Mouse (Mus musculus) kidney, adult 11 months (tissue): ENCODE measurements around the gene Cbx3.

ENCODE experiments used
- DNase-seq: peaks from one replicate; pipeline ENCODE4 v3.0.0; 2022

Cbx3 gene

DNA sequence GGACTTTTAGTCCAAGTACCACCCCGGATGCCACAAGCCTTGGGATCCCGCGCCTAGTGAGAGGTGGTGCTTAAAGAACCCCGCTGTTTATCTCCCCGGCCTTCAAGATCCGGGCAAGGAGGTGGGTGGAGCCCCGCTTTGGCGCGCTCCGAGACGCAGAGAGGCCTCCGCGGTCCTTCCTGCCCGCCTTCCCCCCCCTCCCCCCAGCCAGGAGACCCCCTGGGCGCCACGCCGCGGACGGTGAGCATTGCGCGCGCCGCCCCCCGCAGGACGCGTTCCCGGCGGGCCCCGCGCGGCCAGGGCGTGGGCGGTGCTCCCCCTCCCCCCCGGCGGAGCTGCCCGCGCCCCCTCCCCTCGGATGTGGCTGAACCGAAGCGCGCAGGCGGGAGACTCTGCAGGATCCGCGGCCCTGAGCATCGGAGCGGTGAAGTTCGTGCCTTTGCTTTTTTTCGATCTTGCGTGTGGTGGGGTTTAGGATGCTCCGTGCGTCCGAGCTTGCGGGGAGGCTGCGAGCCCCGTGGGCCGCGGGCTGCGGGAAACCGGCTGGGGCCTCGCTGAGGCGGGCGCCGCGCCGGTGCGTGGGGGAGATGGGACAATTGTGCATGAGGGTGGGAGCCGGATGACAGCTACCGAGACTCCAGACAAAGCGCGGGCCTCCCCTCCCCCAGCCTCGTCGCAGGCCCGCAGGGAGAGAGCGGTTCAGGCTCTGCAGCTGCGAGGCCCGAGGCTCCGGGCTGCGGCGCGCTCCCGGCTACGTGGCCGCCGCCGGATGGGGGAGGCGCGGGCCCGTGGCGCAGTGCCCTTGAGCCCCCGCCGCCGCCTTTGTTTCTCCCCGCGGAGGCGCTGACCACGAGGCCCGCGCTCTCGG is at the start of gene Cbx3:
Gene Cbx3, plus strand, starts transcription at position 50 of the 868 bp plus-strand sequence.
- peak; percentile 64 for DNase-seq

DNA sequence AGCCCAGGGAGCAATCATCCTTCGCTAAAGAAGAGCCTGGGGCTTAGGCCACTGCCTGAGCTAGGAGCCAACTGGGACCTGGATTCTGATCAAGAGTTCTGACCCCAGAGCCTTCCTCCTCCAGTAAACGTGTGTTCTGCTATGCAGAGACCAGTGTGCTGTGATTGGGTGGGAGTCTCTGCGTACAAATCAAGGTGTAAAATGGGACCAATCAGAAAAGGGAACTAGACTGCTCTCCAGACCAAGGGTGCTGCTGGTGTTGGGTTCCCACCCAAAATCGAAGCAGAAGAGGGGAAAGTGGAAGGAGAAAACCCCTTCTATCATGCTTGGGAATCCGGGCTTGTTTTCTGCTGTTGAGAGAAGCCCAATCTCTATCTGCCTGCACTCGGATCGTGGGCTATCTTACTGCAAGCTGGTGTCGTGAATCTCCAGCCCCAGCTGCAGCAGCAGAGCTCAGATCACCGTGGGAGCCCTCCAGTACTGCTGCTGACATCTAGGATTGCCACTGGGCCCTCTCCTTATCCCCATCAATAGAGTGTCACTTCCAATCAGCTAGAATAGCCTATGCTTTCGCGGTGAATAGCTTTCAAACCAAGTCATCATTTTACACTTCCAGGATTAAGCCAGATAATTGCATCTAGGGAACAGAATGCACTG is 46.6 kb upstream of the Cbx3 start:
- DNase-seq: no peak

DNA sequence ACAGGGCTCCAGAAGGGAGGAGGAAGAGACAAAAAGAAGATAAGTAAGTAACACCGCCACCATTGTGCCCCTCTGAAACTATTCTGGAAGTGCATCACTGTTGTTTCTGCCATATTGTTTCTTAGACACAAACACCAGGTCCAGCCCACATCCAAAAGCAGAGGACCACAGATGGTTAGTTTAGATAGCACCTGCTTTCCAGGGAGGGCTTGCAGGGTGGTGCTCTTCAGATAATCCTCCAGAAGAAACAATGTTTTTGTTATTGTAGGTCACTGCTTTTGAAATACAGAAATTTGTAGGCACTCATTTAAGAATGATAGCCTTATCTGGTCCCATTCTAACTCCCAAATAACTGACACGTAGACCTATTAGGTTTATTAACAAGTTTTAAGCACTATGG is 45.6 kb upstream of the Cbx3 start:
- no peak for DNase-seq

DNA sequence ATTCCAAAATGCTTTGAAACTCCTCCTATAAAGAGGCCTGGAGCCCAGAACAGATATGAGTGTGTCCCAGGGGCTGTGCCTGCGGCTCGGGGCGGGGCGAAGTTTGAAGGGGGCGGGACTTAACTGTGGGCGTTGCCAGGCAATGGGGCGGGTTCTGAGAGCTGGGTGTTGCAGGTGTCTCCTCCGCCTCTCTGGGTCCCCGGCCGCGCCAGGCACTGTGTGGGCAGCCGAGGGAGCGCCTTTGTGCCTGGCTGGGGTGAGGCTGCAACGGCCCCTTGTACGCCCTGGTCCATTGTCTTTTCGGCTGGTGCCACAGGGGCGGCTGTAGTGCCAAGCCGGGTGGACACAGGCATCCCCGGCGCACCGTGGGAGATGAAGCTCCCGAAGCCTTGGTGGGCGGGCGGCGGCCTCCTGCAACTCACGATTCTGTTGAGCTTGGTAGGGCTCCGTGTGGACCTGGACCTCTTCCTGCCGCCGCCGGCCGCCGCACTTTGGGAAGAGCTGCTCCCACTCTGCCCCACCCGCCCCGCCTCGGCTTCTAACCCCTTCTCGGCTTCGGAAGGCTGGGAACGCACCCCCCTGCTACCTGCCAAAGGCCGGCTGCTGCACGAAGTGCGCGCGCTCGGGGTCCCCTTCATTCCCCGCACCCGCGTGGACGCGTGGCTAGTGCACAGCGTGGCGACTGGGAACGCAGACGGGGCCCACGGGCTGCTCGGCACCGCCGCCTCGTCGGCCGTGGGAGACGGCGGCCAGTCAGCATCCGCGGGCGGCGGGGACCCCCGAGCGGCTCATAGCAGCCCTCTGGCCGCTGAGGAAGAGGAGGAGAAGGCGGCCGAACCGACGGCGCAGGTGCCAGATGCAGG is 37.4 kb upstream of the Cbx3 start, which contains the start of gene Nfe2l3:
Gene Nfe2l3, plus strand, starts transcription at position 136 of the 863 bp plus-strand sequence.
- peak; percentile 17 for DNase-seq

DNA sequence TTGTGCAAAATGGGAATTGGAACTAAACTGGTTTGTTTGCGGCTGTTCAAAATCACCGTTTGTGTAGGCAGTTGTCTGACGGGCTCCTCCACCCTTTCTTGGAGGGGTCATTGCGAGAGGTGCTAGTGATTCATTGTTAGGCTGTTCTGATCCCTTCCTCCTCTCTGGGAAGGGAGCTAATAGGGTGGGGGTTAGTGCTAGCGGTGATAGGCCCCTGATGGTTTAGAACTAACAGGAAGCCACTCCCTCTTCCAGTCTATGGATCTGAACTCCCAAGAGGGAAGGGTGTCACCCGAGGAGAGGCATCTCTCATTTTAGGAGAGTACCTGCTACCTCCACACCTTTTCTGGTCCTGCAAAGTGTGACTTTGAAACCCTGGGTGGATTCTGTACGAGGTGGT is 35.9 kb upstream of the Cbx3 start:
- no peak for DNase-seq

DNA sequence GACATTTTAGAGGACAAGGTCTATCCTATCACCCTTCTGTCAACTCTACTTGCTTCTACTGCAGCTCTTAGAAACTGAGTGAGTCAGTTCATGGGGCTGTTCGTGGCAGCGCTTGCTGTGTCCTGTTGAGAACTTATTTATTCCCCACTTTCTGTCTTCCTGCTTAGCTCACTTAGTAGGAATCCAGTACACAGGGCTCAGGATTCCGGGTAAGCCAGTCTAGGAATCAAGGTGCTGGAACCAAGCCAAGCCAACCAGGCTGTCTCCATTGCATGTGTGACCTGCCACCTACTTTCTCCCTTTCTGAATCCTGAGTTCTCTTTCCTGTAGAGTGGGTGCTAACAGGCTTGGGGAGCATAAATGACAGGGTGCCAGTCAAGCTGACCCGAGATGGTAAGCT is 32.5 kb upstream of the Cbx3 start:
- DNase-seq: no peak

DNA sequence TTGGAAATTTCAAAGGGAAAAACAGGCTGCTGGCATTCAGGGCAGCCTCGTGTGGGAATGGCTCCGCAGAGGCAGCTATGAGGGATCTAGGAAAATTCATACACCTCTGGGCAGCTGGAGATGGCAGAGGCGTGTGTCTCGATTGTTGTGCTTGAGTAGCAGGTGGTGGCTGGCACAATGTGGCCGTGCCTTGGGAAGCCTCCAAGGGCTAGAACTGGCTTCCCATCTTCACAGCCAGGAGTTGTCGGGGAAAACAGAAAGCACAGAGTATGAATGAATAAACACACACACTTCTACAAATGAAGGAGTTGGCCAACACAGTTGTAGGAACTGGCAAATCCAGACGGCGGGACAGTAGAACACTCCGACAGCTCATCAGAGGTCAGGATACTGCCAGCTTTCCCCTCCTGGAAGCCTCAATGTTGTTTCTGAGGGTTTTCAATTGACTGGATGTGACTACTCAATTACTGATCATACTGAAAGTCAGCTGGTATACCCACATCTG is 31.3 kb upstream of the Cbx3 start:
- no peak for DNase-seq

DNA sequence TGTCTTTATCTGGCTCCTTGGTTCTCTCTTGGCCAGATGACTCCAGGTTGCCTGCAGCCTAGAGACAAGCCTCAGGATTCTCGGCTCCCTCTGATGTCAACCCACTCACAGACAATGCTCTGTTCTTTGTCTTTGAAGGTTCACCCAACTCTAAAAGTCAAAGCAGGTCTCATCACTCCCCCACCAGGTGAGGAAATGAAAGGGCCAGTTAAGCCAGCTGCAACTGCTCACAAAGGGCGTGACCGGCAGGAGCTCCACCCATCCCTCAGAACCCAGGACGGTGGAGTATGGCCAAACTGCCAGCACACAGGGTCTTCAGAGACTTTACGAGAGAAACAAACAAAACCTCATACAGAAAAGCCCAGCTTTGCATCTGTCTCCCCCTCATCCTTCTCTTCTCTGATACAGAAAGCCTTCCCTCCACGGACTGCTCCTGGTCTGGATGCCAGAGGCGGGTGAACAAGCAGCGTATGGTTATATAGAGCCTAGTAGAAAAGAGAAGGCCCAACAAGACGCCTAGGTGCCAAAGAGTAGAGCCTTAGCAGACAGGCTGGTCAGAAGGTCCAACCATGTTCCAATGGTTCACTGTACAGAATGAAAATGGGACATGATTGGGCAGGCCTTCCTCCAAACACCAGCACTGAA is 27.8 kb upstream of the Cbx3 start:
- DNase-seq: no peak

DNA sequence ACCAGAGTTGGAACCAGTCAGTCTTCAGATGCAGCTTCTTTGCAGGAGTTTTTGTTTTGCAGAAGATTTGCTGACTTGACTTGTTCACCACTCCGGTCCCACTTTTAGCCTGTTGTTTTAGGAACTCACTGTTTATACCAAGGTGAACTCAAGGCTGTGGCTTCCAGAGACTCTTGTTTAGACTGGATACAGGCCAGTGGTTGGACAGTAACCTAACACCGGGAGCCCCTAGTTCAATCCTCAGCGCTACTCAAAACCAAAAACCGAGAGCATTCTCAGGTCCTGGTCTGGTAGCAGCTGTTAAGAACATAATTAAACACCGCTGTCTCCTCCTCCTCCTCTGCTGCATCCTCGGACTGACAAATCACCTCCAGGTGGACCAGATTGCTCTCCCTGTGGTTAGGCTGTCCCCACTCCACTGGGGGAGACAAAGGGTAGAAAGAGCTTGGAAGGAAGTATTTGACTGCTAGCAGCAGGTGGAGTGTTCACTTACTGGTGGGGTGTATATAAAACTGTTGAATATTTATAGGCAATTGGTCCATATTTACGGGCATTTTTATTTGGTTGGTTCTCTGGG is 17.1 kb upstream of the Cbx3 start:
- DNase-seq: no peak

DNA sequence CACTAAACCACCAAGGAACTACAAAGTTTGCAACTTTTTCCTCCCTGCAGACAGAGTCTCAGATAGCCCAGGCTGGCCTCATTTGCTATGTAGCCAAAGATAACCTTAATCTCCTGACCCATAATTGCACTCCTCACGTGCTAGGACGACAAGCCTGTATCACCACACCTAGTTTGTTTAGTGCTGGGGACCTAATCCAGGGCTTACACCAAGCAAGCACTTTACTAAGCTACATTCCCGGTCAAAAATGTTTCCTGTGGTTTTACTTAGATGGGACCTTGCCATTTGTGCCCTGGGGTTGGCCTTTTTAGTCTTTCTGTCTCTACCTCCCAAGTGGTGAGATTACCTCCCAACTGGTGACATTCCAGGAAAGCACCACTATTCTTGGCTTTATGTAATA is 15.2 kb upstream of the Cbx3 start:
- no peak for DNase-seq

DNA sequence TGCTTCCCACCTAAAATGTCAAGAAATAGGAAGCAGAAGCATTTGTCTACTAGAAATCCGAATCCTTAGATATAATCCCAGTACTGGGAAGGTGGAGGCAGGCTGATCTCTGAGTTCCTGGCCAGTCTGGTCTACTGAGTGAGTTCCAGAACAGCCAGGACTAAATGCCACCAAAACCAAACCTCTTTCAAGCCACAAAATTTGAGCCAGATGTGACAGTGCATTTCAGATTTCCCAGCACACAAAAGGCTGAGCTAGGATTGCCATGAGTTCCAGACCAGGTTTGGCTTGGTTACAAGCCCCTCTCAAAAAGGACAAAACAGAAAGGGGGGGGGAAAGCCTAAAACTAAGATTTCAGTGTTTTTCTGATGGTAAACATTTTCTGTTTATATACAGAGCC is 14.0 kb upstream of the Cbx3 start:
- no peak for DNase-seq

DNA sequence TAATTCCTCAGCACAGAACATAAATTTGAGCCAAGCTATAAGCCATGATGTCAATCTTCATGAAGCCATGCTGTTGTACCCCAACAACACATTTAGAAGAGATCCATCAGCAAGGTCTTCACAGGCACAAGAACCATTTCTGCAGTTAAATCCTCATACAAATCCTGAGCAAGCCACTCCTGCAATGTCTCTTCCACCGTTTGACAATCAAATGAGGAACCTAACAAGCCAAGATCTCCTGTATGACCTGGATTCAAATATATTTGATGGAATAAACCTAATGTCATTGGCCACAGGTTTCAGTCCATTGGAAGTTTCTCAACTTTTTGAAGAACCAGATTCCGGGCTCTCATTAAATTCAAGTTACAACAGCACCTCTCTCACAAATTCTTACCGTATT is 12.9 kb upstream of the Cbx3 start:
- no peak for DNase-seq

DNA sequence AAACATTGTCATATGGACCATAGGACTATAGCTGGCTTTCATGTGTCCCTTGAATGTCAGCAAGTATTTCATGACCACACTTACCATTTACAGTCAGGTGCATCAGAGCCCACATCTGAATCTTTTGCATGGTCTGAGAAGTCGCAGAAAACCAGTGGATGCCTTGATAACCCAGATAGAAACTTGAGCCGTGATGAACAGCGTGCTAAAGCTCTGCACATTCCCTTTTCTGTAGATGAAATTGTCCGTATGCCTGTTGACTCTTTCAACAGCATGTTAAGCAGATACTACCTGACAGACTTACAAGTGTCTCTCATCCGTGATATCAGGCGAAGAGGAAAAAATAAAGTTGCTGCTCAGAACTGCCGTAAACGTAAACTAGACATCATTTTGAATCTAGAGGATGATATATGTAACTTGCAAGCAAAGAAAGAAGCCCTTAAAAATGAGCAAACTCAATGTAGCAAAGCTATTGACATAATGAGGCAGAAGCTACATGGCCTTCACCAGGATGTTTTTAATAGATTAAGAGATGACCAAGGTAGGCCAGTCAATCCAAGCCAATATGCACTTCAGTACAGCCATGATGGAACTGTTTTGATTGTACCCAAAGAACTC is 12.3 kb upstream of the Cbx3 start:
- DNase-seq: no peak

DNA sequence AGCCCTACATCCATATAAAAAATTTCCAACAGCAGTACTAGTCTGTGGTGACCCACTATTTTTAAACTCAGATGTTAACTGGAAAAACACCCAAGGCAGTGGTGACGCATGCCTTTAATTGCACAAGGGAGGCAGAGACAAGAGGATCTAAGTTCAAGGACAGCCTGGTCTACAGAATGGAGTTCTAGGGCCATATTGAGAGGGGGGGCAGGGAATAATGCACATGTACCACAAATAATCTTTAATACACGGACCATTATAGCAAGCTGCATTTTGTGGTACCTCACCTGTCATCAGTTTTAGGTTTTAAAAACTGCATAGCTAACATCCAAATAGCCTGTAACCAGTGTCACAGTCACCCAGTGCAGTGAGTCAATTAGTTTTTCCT is 11.2 kb upstream of the Cbx3 start:
- DNase-seq: no peak

DNA sequence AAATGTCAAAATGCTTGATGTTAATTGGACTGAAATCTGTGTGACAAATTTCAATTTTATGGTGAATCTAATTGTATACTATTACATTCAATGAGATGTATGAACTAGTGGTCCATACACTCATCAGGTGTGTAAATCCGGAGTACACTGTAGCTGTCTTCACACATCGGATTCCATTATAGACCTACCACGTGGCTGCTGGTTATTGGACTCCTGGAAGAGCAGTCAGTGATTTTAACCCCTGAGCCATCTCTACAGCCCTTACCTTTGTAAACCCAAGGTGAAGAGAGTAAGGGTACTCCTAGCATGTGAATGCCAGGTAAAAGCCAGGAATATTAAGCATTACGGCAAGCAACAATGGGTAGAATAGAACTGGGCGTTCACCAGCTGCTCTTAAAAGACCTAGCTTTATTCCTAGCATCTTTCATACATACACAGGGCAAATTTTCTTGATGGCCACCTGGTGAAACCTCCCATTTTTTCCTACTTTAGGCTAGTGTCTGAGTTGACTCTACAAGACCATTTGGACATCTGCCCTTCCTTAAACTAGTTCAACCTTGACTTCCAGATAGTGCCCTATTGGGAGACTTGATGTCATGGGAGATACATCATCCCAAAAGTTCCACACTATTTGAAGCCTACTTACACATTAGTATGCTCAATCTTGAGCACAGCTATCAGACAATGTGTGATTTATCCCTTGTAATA is 10.7 kb upstream of the Cbx3 start:
- DNase-seq: no peak

DNA sequence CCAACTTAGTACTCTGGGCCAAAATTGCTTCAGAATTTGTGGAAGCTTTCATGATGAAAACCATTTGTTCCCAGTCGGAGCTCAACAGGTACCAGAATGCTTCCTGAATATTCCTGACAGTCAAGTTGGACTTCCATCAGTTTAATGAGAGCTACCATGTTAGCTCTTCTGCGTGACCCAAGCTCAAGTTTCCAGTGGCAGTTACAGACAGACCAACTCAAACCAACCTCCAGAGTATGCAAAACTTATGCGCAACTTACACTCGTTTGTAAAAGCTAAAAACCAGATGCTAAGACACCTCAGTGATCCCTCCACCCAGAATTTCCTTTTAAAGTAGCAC is 10.2 kb upstream of the Cbx3 start:
- no peak for DNase-seq

DNA sequence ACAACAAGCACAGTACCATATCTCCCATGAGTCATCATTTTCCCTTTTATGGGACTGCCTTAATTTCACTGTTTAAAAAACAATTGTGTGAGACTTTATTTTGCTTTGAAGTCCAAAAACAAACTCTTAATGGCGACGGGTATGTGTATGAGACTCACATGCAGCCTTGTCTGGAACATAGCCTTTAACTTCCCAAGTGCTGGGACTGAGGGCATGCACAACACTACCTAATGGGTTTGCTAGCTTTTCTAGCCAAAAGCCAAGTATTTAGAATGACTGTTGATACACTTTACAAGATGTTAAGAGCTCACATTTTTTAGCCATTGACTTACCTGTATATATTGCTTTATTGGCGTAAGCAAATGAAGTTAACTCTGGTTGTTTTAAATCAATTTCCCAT is 9.8 kb upstream of the Cbx3 start:
- DNase-seq: no peak

DNA sequence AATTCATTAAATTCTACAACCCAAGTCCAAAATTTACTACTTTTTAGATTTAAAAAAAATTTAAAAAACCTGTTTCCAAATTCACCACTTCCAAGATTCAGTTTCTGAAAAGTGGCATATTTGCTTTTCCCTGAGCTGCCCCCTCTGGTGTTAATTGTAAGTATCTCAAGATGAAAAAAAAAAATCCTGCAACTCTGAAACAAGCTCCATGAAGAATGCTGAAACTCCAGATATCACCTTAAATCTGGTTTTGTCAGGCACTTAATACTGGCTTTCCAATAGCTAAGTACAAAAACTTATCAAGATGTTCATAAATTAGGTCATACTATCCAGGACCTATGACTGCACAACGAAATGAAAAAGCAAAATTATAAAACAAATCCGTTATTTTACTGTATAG is 2.5 kb upstream of the Cbx3 start:
- no peak for DNase-seq

DNA sequence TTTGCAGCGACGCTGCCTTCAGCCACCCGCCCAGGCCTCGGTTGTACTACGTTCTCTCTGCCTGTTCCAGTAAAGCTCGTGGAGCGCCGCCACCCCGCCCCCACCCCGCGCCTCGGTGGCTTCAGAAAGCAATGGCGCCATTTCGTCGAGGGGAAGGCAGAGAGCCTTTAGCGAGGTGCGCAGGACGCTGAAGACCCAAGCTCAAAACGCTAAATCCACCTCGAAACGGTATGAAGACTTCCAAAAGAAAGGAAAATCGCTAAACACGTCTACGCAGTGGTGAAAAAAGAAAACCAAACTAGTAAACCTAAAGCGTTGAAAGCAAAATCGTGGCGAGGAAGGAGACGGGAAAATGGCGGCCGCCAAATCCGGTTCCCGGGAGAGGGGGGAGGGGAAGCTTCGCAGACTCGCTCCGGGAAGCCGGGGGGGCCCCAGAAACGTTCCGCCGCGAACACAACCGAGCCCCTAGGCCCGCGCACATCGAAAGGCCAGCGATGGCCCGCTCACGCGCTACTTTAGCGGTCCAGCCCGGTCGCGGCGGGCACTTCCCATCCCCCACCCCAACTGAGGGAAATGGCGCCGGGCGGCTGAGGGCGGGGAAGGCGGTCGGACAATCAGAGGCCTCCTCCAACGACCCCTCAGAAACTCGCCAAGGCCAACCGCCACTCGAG is 1.1 kb upstream of the Cbx3 start:
- peak; percentile 73 for DNase-seq

DNA sequence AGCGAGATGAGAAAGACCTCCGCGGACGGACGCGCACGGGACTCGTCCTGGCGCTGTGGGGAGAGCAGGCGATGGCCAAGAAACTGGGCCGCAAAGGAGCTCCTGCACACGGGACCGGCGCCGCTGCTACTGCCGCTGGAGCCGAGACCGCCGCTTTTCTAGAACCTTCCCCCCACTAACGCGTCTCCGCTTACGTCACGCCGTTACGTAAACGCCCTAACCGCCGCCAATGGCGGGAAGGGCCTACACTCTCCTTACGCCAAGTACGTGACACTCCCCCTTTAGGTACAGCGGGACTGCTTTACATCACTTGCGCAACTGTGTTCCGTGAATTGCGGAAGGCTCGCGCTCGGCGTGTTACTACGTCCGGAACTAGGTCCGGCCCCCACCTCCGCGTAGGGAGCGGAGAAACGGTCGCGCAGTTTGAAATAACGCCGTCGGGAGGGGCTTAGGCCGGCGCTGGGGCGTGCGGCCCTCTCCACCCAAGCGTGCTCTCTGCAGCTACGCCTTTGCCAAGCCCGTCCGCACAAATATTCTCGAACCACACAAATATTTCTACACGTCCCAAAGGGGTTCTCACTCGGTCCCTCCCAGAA is 347 bp upstream of the Cbx3 start, which contains the start of gene Hnrnpa2b1:
Gene Hnrnpa2b1, minus strand, starts transcription at position 180 of the 596 bp plus-strand sequence.
- peak; percentile 97 for DNase-seq
